Mouse (Mus musculus) limb, embryonic 14.5 days (tissue): Measurements from ENCODE around the gene Rorb. TPM values are rescaled to one million over a fixed set of nuclear protein-coding genes. Genes with fewer than 3 reads are reported as not detected.

Source experiments
- ATAC-seq: fragments of 200-750 bp; cut with Nextera tagmentation; 2 replicates; pipeline ENCODE4 v1.8.0; 2017; ENCODE audit warnings: low read depth, moderate number of reproducible peaks, moderate TSS enrichment; ENCODE audit not compliant: low FRiP score
- DNase-seq: peaks from one replicate; pipeline ENCODE4 v3.0.0-alpha.2; 2015; ENCODE audit warnings: low spot score
- H3K27ac ChIP-seq: fragments of 300-500 bp; sonication (generic); replicated peaks from 2 replicates; pipeline ENCODE4 v1.5.1; 2014; ENCODE audit warnings: low read depth, mild to moderate bottlenecking, low read length, moderate library complexity, mixed read lengths
- H3K27me3 ChIP-seq: fragments of 300-500 bp; sonication (generic); 2 replicates; pipeline ENCODE4 v1.6.1; 2014; ENCODE audit warnings: low read length, mixed read lengths; ENCODE audit not compliant: control insufficient read depth, insufficient read depth
- H3K36me3 ChIP-seq: fragments of 300-500 bp; sonication (generic); 2 replicates; pipeline ENCODE4 v1.6.1; 2014; ENCODE audit warnings: mild to moderate bottlenecking, low read length, moderate library complexity, mixed read lengths; ENCODE audit not compliant: control insufficient read depth, insufficient read depth
- H3K4me1 ChIP-seq: fragments of 300-500 bp; sonication (generic); 2 replicates; pipeline ENCODE4 v1.6.1; 2014; ENCODE audit warnings: antibody characterized with exemption, low read length, mixed read lengths; ENCODE audit not compliant: control insufficient read depth, insufficient read depth
- H3K4me2 ChIP-seq: fragments of 300-500 bp; sonication (generic); replicated peaks from 2 replicates; pipeline ENCODE4 v1.6.1; 2014; ENCODE audit warnings: low read depth, mild to moderate bottlenecking, low read length, moderate library complexity; ENCODE audit not compliant: severe bottlenecking
- H3K4me3 ChIP-seq: fragments of 300-500 bp; sonication (generic); replicated peaks from 2 replicates; pipeline ENCODE4 v1.5.1; 2014; ENCODE audit warnings: low read length
- H3K9ac ChIP-seq: fragments of 300-500 bp; sonication (generic); 2 replicates; pipeline ENCODE4 v1.6.1; 2014; ENCODE audit warnings: mild to moderate bottlenecking, low read depth, low read length, moderate library complexity; ENCODE audit not compliant: severe bottlenecking
- H3K9me3 ChIP-seq: fragments of 300-500 bp; sonication (generic); 2 replicates; pipeline ENCODE4 v1.6.1; 2016; ENCODE audit warnings: low read length; ENCODE audit not compliant: control insufficient read depth
- POLR2A ChIP-seq: fragments of 200-500 bp; IDR thresholded peaks from 2 replicates; pipeline ENCODE4 v1.8.0; 2012; ENCODE audit warnings: inconsistent platforms, mild to moderate bottlenecking, moderate library complexity, borderline replicate concordance; ENCODE audit not compliant: insufficient read depth, insufficient read length; ENCODE audit errors: extremely low read depth
- WGBS: fragments of 180-500 bp; shearing (Covaris S2); extraction: QIAGEN DNeasy Blood & Tissue Kit; methylation state at CpG from one replicate; pipeline ENCODE4 v1.1.7; 2014; 5-methylcytosine and 5-hydroxymethylcytosine counted together
- polyA plus RNA-seq, 2 experiments: library from polyadenylated mRNA; depleted of rRNA in 1 of 2; stranded (reverse) in 1 of 2; unstranded in 1 of 2; fragments of >200 nt; fragmentation: Nextera tagmentation in 1 of 2; extraction: Ambion mirVana in 1 of 2; gene quantifications; 2 replicates each; pipeline versions ENCODE4 v1.2.1 to v1.2.3; 2012 to 2014

Gene Rorb
- polyA plus RNA-seq, 2 experiments, result 0.08 to 0.25 TPM

- Histone ChIP-seq H3K9me3 (no peaks in the 10 kb centered on the region), H3K9ac (no peak overlapping the region), H3K4me3 (no peak overlapping the region), H3K36me3 (no peaks in the 10 kb centered on the region), H3K27me3 (no peaks in the 10 kb centered on the region), H3K4me1 (no peaks in the 10 kb centered on the region), H3K27ac (no peak overlapping the region), H3K4me2 (no peak overlapping the region)
- TF ChIP-seq POLR2A, result no peak
- DNase-seq, result no peak
- WGBS, result 83% methylated on average over 3 of the region's 3 CpGs
- no peak for ATAC-seq
These were observed 77.0 kb downstream of the Rorb start for GRCm38 (mm10) chr19:19033974-19034373.

- H3K4me3 ChIP-seq, result no peak overlapping the region
- no peak overlapping the region for H3K27ac ChIP-seq
- no peak for ATAC-seq
- peak; percentile 18 for DNase-seq
- no peaks in the 10 kb centered on the region for H3K9me3 ChIP-seq
- 48% methylated on average over 6 of the region's 6 CpGs for WGBS
- H3K36me3 ChIP-seq, result no peaks in the 10 kb centered on the region
- H3K27me3 ChIP-seq, result no peaks in the 10 kb centered on the region
- no peaks in the 10 kb centered on the region for H3K4me1 ChIP-seq
- H3K4me2 ChIP-seq, result no peak overlapping the region
- H3K9ac ChIP-seq, result no peak overlapping the region
- no peak for TF ChIP-seq POLR2A
These were observed 105.9 kb downstream of the Rorb start for GRCm38 (mm10) chr19:19005144-19005543.

- Histone ChIP-seq H3K27me3 (no peaks in the 10 kb centered on the region), H3K27ac (no peak overlapping the region), H3K36me3 (no peaks in the 10 kb centered on the region), H3K4me3 (no peak overlapping the region), H3K4me2 (no peak overlapping the region), H3K4me1 (no peaks in the 10 kb centered on the region), H3K9ac (no peak overlapping the region), H3K9me3 (no peaks in the 10 kb centered on the region)
- 30% methylated on average over 9 of the region's 11 CpGs for WGBS
- ATAC-seq (no peak), DNase-seq (no peak)
- TF ChIP-seq POLR2A, result no peak
These were observed 106.9 kb downstream of the Rorb start for GRCm38 (mm10) chr19:19004023-19004656.

GRCm38 (mm10) chr19:18998966-18999365, 112.0 kb downstream of the Rorb start:
- DNase-seq (no peak), ATAC-seq (no peak)
- Histone ChIP-seq H3K9me3 (no peaks in the 10 kb centered on the region), H3K9ac (no peak overlapping the region), H3K27me3 (no peaks in the 10 kb centered on the region), H3K4me3 (no peak overlapping the region), H3K27ac (no peak overlapping the region), H3K36me3 (no peaks in the 10 kb centered on the region), H3K4me2 (no peak overlapping the region), H3K4me1 (no peaks in the 10 kb centered on the region)
- TF ChIP-seq POLR2A, result no peak
- WGBS, result 93% methylated on average over 8 of the region's 8 CpGs

- H3K9ac ChIP-seq, result no peak overlapping the region
- no peaks in the 10 kb centered on the region for H3K4me1 ChIP-seq
- H3K27ac ChIP-seq, result no peak overlapping the region
- H3K4me2 ChIP-seq, result no peak overlapping the region
- no peak for TF ChIP-seq POLR2A
- no peaks in the 10 kb centered on the region for H3K27me3 ChIP-seq
- WGBS, result 72% methylated on average over 1 of the region's 1 CpGs
- ATAC-seq (no peak), DNase-seq (no peak)
- H3K36me3 ChIP-seq, result no peaks in the 10 kb centered on the region
- no peaks in the 10 kb centered on the region for H3K9me3 ChIP-seq
- H3K4me3 ChIP-seq, result no peak overlapping the region
These were observed 113.3 kb downstream of the Rorb start for GRCm38 (mm10) chr19:18997711-18998110.
